Mouse (Mus musculus) left cerebral cortex, postnatal 36 days (tissue): ENCODE results near the gene Neb. TPM values are rescaled to one million over a fixed set of nuclear protein-coding genes. Genes with fewer than 3 reads are reported as not detected.

Experiments used
- DNase-seq, 2 experiments: peaks; one replicate each; pipeline ENCODE4 v3.0.0; 2021 to 2022; ENCODE audit warnings: low spot score in 2 of 2, mixed read lengths in 1 of 2
- intact Hi-C: fragments of 180-260 bp; cut with DNase I; formaldehyde crosslinking; loops from one replicate; pipeline ENCODE4 v1.15.1; 2025
- total RNA-seq, 2 experiments: library from RNA; stranded (reverse); gene quantifications; 2 replicates each; pipeline ENCODE4 v1.2.3; 2021

Neb gene
- total RNA-seq: 1 to 10 TPM; 1.3 to 1.4 TPM

- DNase-seq: no peak
- intact Hi-C loops: no loop called here
These were observed at the start of gene Neb for GRCm38 (mm10) chr2:52378448-52378804. Gene Neb (minus strand): TSS chr2:52378474.

- no peak for DNase-seq
- intact Hi-C loops: no loop called here
These were observed 49.1 kb upstream of the Neb start for GRCm38 (mm10) chr2:52427383-52427782.

GRCm38 (mm10) chr2:52426041-52426440 lies 47.8 kb upstream of the Neb start:
- DNase-seq: no peak
- intact Hi-C loops: no loop called here

GRCm38 (mm10) chr2:52425523-52425795 lies 47.2 kb upstream of the Neb start:
- DNase-seq: no peak
- intact Hi-C loops: loop anchor here (2.0 kb wide), 1 partner anchor 165 kb away; no protein-coding TSS in a partner anchor

GRCm38 (mm10) chr2:52424747-52425522 lies 46.7 kb upstream of the Neb start, which contains the start of gene Arl5a:
Gene Arl5a (minus strand): TSS chr2:52424901.
- intact Hi-C loops: loop anchor here (2.0 kb wide), 1 partner anchor 166 kb away; no protein-coding TSS in a partner anchor
- DNase-seq: peak; percentile 95 to 98

GRCm38 (mm10) chr2:52424248-52424728 lies 46.0 kb upstream of the Neb start:
- intact Hi-C loops: loop anchor here (2.0 kb wide), 1 partner anchor 167 kb away; no protein-coding TSS in a partner anchor
- DNase-seq: no peak

- DNase-seq: no peak
- intact Hi-C loops: loop anchor here (2.0 kb wide), 1 partner anchor 167 kb away; no protein-coding TSS in a partner anchor
These were observed 45.5 kb upstream of the Neb start for GRCm38 (mm10) chr2:52423611-52424247.

- DNase-seq: no peak
- intact Hi-C loops: no loop called here
These were observed 44.8 kb upstream of the Neb start for GRCm38 (mm10) chr2:52422871-52423610.

GRCm38 (mm10) chr2:52421197-52421596 lies 42.9 kb upstream of the Neb start:
- intact Hi-C loops: no loop called here
- no peak for DNase-seq

- intact Hi-C loops: no loop called here
- DNase-seq: no peak
These were observed 41.9 kb upstream of the Neb start for GRCm38 (mm10) chr2:52420001-52420710.

- no peak for DNase-seq
- intact Hi-C loops: no loop called here
These were observed 41.0 kb upstream of the Neb start for GRCm38 (mm10) chr2:52419295-52419694.

- DNase-seq: no peak
- intact Hi-C loops: no loop called here
These were observed 34.3 kb upstream of the Neb start for GRCm38 (mm10) chr2:52412524-52413037.

GRCm38 (mm10) chr2:52406480-52406879 lies 28.2 kb upstream of the Neb start:
- no peak for DNase-seq
- intact Hi-C loops: loop anchor here (5.0 kb wide), 1 partner anchor 144 kb away; no protein-coding TSS in a partner anchor

- DNase-seq: no peak
- intact Hi-C loops: loop anchor here (5.0 kb wide), 1 partner anchor 143 kb away; no protein-coding TSS in a partner anchor
These were observed 27.0 kb upstream of the Neb start for GRCm38 (mm10) chr2:52405238-52405637.

GRCm38 (mm10) chr2:52394529-52394928 lies 16.3 kb upstream of the Neb start:
- DNase-seq: no peak
- intact Hi-C loops: no loop called here

- intact Hi-C loops: no loop called here
These were observed 12.2 kb upstream of the Neb start for GRCm38 (mm10) chr2:52390415-52390975.

GRCm38 (mm10) chr2:52389975-52390374 lies 11.7 kb upstream of the Neb start:
- DNase-seq: no peak

More at GRCm38 (mm10) chr2:52390415-52390975, 12.2 kb upstream of the Neb start:
- DNase-seq: no peak

GRCm38 (mm10) chr2:52386451-52386850 lies 8.2 kb upstream of the Neb start:
- DNase-seq: no peak
- intact Hi-C loops: no loop called here

More at GRCm38 (mm10) chr2:52389975-52390374, 11.7 kb upstream of the Neb start:
- intact Hi-C loops: no loop called here

- no peak for DNase-seq
- intact Hi-C loops: no loop called here
These were observed 7.8 kb upstream of the Neb start for GRCm38 (mm10) chr2:52386037-52386436.
